Mouse (Mus musculus) CH12.LX (cell line): ENCODE data around the gene Drap1. TPM values are rescaled to one million over a fixed set of nuclear protein-coding genes. Genes with fewer than 3 reads are reported as not detected.

ENCODE experiments used
- DNase-seq: peaks from one replicate; pipeline ENCODE4 v3.0.0-alpha.2; 2013; ENCODE audit errors: extremely low read depth
- H3K27ac ChIP-seq: 2 replicates; pipeline ENCODE4 v1.5.1; 2012; ENCODE audit warnings: low read depth, mild to moderate bottlenecking, control low read depth, moderate library complexity; ENCODE audit not compliant: insufficient read depth
- H3K27me3 ChIP-seq: replicated peaks from 2 replicates; pipeline ENCODE3; 2012; ENCODE audit warnings: inconsistent platforms
- H3K36me3 ChIP-seq, 2 experiments: replicated peaks in 1 of 2; 2 replicates each; pipeline versions ENCODE3 to v1.6.1; 2012; ENCODE audit warnings: inconsistent platforms in 1 of 2, low read length in 1 of 2, mild to moderate bottlenecking in 1 of 2, mixed read lengths in 1 of 2, moderate library complexity in 1 of 2; ENCODE audit not compliant: control insufficient read depth in 1 of 2, insufficient read depth in 1 of 2
- H3K4me1 ChIP-seq, 2 experiments: 2 replicates each; pipeline ENCODE4 v1.6.1; 2012; ENCODE audit warnings: inconsistent platforms in 1 of 2, moderate library complexity in 1 of 2; ENCODE audit not compliant: insufficient read depth in 2 of 2, control insufficient read depth in 1 of 2
- H3K4me2 ChIP-seq: 2 replicates; pipeline ENCODE4 v1.6.1; 2012; ENCODE audit warnings: low read depth, mild to moderate bottlenecking, control low read depth; ENCODE audit not compliant: poor library complexity, insufficient read depth, severe bottlenecking
- H3K4me3 ChIP-seq, 3 experiments: fragments of 150-350 bp in 1 of 3; sonication (generic) in 1 of 3; replicated peaks in 1 of 3; 2 replicates each; pipeline versions ENCODE3 to v1.5.1; 2011 to 2012; ENCODE audit warnings: low read depth in 2 of 3, low read length in 2 of 3, mild to moderate bottlenecking in 2 of 3, moderate library complexity in 2 of 3, control low read depth in 1 of 3, improper control_type of control experiment in 1 of 3, inconsistent platforms in 1 of 3, mixed read lengths in 1 of 3; ENCODE audit not compliant: poor library complexity in 1 of 3
- H3K79me2 ChIP-seq: replicated peaks from 2 replicates; pipeline ENCODE4 v1.6.1; 2012; ENCODE audit warnings: mild to moderate bottlenecking, moderate library complexity; ENCODE audit not compliant: control insufficient read depth, poor library complexity, insufficient read depth, severe bottlenecking; ENCODE audit errors: extremely low read depth
- H3K9ac ChIP-seq: 2 replicates; pipeline ENCODE4 v1.6.1; 2012; ENCODE audit warnings: low read depth, mild to moderate bottlenecking, control low read depth, moderate library complexity; ENCODE audit not compliant: insufficient read depth
- H3K9me3 ChIP-seq: replicated peaks from 2 replicates; pipeline ENCODE3; 2012; ENCODE audit warnings: low read length, inconsistent platforms, mixed read lengths
- BHLHE40 ChIP-seq: IDR thresholded peaks from 2 replicates; pipeline ENCODE4 v1.6.1; 2011; ENCODE audit warnings: mild to moderate bottlenecking, low read depth, low read length, improper control_type of control experiment
- CHD2 ChIP-seq: IDR thresholded peaks from 2 replicates; pipeline ENCODE4 v1.6.1; 2011; ENCODE audit warnings: low read length, improper control_type of control experiment
- ELF1 ChIP-seq: IDR thresholded peaks from 2 replicates; pipeline ENCODE4 v1.6.1; 2014; ENCODE audit warnings: low read depth, mild to moderate bottlenecking, inconsistent platforms, low read length, improper control_type of control experiment
- ETS1 ChIP-seq: conservative IDR thresholded peaks from 2 replicates; pipeline ENCODE4 v1.6.1; 2012; ENCODE audit warnings: low read depth, mild to moderate bottlenecking, inconsistent platforms, low read length, improper control_type of control experiment, moderate library complexity
- HCFC1 ChIP-seq: IDR thresholded peaks from 2 replicates; pipeline ENCODE4 v1.6.1; 2012; ENCODE audit warnings: low read depth, mild to moderate bottlenecking, inconsistent platforms, low read length, improper control_type of control experiment
- JUN ChIP-seq: IDR thresholded peaks from 2 replicates; pipeline ENCODE4 v1.6.1; 2011; ENCODE audit warnings: low read depth, mild to moderate bottlenecking, low read length, improper control_type of control experiment, moderate library complexity; ENCODE audit not compliant: insufficient read depth
- JUND ChIP-seq: conservative IDR thresholded peaks from 2 replicates; pipeline ENCODE4 v1.6.1; 2011; ENCODE audit warnings: low read depth, low read length, improper control_type of control experiment
- KAT2A ChIP-seq: IDR thresholded peaks from 2 replicates; pipeline ENCODE4 v1.6.1; 2012; ENCODE audit warnings: low read length, improper control_type of control experiment, inconsistent platforms; ENCODE audit not compliant: insufficient replicate concordance
- MAFK ChIP-seq: IDR thresholded peaks from 2 replicates; pipeline ENCODE4 v1.6.1; 2011; ENCODE audit warnings: low read length, improper control_type of control experiment; ENCODE audit not compliant: insufficient replicate concordance
- MEF2A ChIP-seq: IDR thresholded peaks from 2 replicates; pipeline ENCODE4 v1.6.1; 2014; ENCODE audit warnings: low read depth, mild to moderate bottlenecking, inconsistent platforms, low read length, improper control_type of control experiment, borderline replicate concordance
- NELFE ChIP-seq: IDR thresholded peaks from 2 replicates; pipeline ENCODE4 v1.6.1; 2011; ENCODE audit warnings: low read depth, low read length, improper control_type of control experiment
- NRF1 ChIP-seq: IDR thresholded peaks from 2 replicates; pipeline ENCODE4 v1.6.1; 2014; ENCODE audit warnings: low read depth, mild to moderate bottlenecking, inconsistent platforms, low read length, improper control_type of control experiment, moderate library complexity
- PAX5 ChIP-seq: IDR thresholded peaks from 2 replicates; pipeline ENCODE4 v1.6.1; 2012; ENCODE audit warnings: low read length, inconsistent platforms, mixed read lengths
- POLR2A ChIP-seq: IDR thresholded peaks from 2 replicates; pipeline ENCODE4 v1.6.1; 2011; ENCODE audit warnings: low read depth, mild to moderate bottlenecking, improper control_type of control experiment, low read length
- RAD21 ChIP-seq: IDR thresholded peaks from 2 replicates; pipeline ENCODE4 v1.6.1; 2011; ENCODE audit warnings: low read depth, mild to moderate bottlenecking, low read length, improper control_type of control experiment, moderate library complexity
- RCOR1 ChIP-seq: conservative IDR thresholded peaks from 2 replicates; pipeline ENCODE4 v1.6.1; 2012; ENCODE audit warnings: low read depth, mild to moderate bottlenecking, inconsistent platforms, low read length, improper control_type of control experiment
- SIN3A ChIP-seq: IDR thresholded peaks from 2 replicates; pipeline ENCODE4 v1.6.1; 2012; ENCODE audit warnings: low read length, improper control_type of control experiment, inconsistent platforms
- TBP ChIP-seq: conservative IDR thresholded peaks from 2 replicates; pipeline ENCODE4 v1.6.1; 2011; ENCODE audit warnings: low read depth, low read length, improper control_type of control experiment
- TCF12 ChIP-seq: IDR thresholded peaks from 2 replicates; pipeline ENCODE4 v1.6.1; 2014; ENCODE audit warnings: low read depth, mild to moderate bottlenecking, inconsistent platforms, low read length, improper control_type of control experiment
- USF1 ChIP-seq: IDR thresholded peaks from 2 replicates; pipeline ENCODE4 v1.6.1; 2014; ENCODE audit warnings: low read depth, mild to moderate bottlenecking, inconsistent platforms, low read length, improper control_type of control experiment
- ZKSCAN1 ChIP-seq: IDR thresholded peaks from 2 replicates; pipeline ENCODE4 v1.6.1; 2012; ENCODE audit warnings: low read depth, inconsistent platforms, low read length, improper control_type of control experiment, borderline replicate concordance
- ZMIZ1 ChIP-seq: IDR thresholded peaks from 2 replicates; pipeline ENCODE4 v1.6.1; 2012; ENCODE audit warnings: low read depth, mild to moderate bottlenecking, inconsistent platforms, low read length, improper control_type of control experiment
- ZNF384 ChIP-seq: IDR thresholded peaks from 2 replicates; pipeline ENCODE4 v1.6.1; 2012; ENCODE audit warnings: low read depth, low read length, improper control_type of control experiment, inconsistent platforms
- dilution Hi-C: fragments of 300-500 bp; cut with MboI; formaldehyde crosslinking; loops from 2 replicates; pipeline ENCODE4 v1.14.3; 2020; ENCODE audit warnings: low sequenced_read_pairs; ENCODE audit not compliant: extremely low pct_unique_long_range_greater_than_20kb, extremely low pct_ligation_motif_present
- in situ Hi-C: fragments of 300-500 bp; cut with MboI; formaldehyde crosslinking; loops from 3 replicates; pipeline ENCODE4 v1.14.3; 2019; ENCODE audit warnings: low sequenced_read_pairs, low pct_ligation_motif_present, low pct_unique_long_range_greater_than_20kb, mixed read lengths
- polyA plus RNA-seq: library from polyadenylated mRNA; unstranded; fragments of >175 nt; gene quantifications from 2 replicates; pipeline ENCODE4 v1.2.1, GENCODE M21; 2012; ENCODE audit warnings: low read depth; ENCODE audit not compliant: insufficient read length
- total RNA-seq, 2 experiments: library from RNA; depleted of rRNA; stranded (reverse); fragments of 300-350 nt in 1 of 2; fragments of >200 nt in 1 of 2; gene quantifications; 2 replicates each; pipeline ENCODE4 v1.2.3; 2012 to 2014

Drap1 gene
- total and polyA plus RNA-seq, 3 experiments, result 73.3 to 180 (median 143) TPM

- dilution Hi-C loops (no loop called here), in situ Hi-C loops (no loop called here)
- Histone ChIP-seq H3K27me3 (no peaks in the 10 kb centered on the region), H3K27ac (no peak overlapping the region), H3K79me2 (no peaks in the 10 kb centered on the region; the same call in 1 of the 2 replicates), H3K9ac (peak overlapping the region; percentile 94), H3K4me3 (peak overlapping the region; percentile 62 to 76 (median 67)), H3K9me3 (no peaks in the 10 kb centered on the region), H3K36me3 (peaks cover 35 to 63% of the 10 kb centered on the region in 2 experiments), H3K4me1 (peaks cover 16 to 32% of the 10 kb centered on the region in 2 experiments), H3K4me2 (peak overlapping the region; percentile 52)
- DNase-seq, result no peak
- no peak for TF ChIP-seq PAX5
- TF ChIP-seq MEF2A, result no peak
- no peak for TF ChIP-seq JUND
- TF ChIP-seq ZMIZ1, result no peak
- no peak for TF ChIP-seq RAD21
- no peak for TF ChIP-seq SIN3A
- TF ChIP-seq ZKSCAN1, result no peak
- no peak for TF ChIP-seq TBP
- TF ChIP-seq USF1, result no peak
- no peak for TF ChIP-seq NRF1
- TF ChIP-seq NELFE, result no peak
- TF ChIP-seq JUN, result no peak
- TF ChIP-seq HCFC1, result no peak
- no peak for TF ChIP-seq RCOR1
Measured at GRCm38 (mm10) chr19:5423561-5423960, 1.2 kb downstream of the Drap1 start.

- in situ Hi-C loops (no loop called here), dilution Hi-C loops (no loop called here)
- no peak for DNase-seq
- Histone ChIP-seq H3K9ac (no peak overlapping the region), H3K27me3 (no peaks in the 10 kb centered on the region), H3K9me3 (no peaks in the 10 kb centered on the region), H3K4me3 (no peak overlapping the region), H3K36me3 (peaks cover 35 to 68% of the 10 kb centered on the region in 2 experiments), H3K4me1 (peaks cover 16 to 32% of the 10 kb centered on the region in 2 experiments), H3K27ac (no peak overlapping the region), H3K4me2 (no peak overlapping the region), H3K79me2 (no peaks in the 10 kb centered on the region; the same call in 1 of the 2 replicates)
- TF ChIP-seq RAD21, result no peak
- TF ChIP-seq ETS1, result no peak
- TF ChIP-seq SIN3A, result no peak
- TF ChIP-seq PAX5, result no peak
- TF ChIP-seq NELFE, result no peak
- no peak for TF ChIP-seq POLR2A
- no peak for TF ChIP-seq NRF1
- no peak for TF ChIP-seq CHD2
- no peak for TF ChIP-seq TCF12
- TF ChIP-seq MAFK, result no peak
- TF ChIP-seq BHLHE40, result no peak
- TF ChIP-seq KAT2A, result no peak
- no peak for TF ChIP-seq ELF1
- no peak for TF ChIP-seq ZNF384
- TF ChIP-seq USF1, result no peak
- TF ChIP-seq RCOR1, result no peak
- TF ChIP-seq JUND, result no peak
- TF ChIP-seq TBP, result no peak
Measured at GRCm38 (mm10) chr19:5422895-5423443, 1.8 kb downstream of the Drap1 start.
